Mouse (Mus musculus) kidney, adult 2 months (tissue): ENCODE measurements around the gene Limch1. TPM values are rescaled to one million over a fixed set of nuclear protein-coding genes. Genes with fewer than 3 reads are reported as not detected.
A peak's percentile ranks its signal among the peaks of the same experiment; 100 is the strongest.

ENCODE experiments used
- DNase-seq: peaks from one replicate; pipeline ENCODE4 v3.0.0; 2021
- H3K27ac ChIP-seq: fragments of 200-500 bp; 2 replicates; pipeline ENCODE4 v1.5.1; 2012; ENCODE audit warnings: low read depth, low read length, control low read depth, inconsistent platforms; ENCODE audit not compliant: insufficient read depth
- H3K27me3 ChIP-seq: fragments of 200-500 bp; replicated peaks from 2 replicates; pipeline ENCODE4 v1.6.1; 2012; ENCODE audit warnings: mild to moderate bottlenecking, moderate library complexity, low read length, inconsistent platforms; ENCODE audit not compliant: control insufficient read depth, insufficient read depth
- H3K36me3 ChIP-seq: fragments of 200-500 bp; 2 replicates; pipeline ENCODE4 v1.6.1; 2012; ENCODE audit warnings: mild to moderate bottlenecking, moderate library complexity, low read length, inconsistent platforms; ENCODE audit not compliant: control insufficient read depth, insufficient read depth
- H3K4me1 ChIP-seq: fragments of 200-500 bp; 2 replicates; pipeline ENCODE4 v1.6.1; 2011; ENCODE audit warnings: low read length; ENCODE audit not compliant: control insufficient read depth, insufficient read depth
- H3K4me3 ChIP-seq: fragments of 200-500 bp; 2 replicates; pipeline ENCODE4 v1.5.1; 2011; ENCODE audit warnings: mild to moderate bottlenecking, low read depth, low read length, control low read depth; ENCODE audit not compliant: insufficient read depth
- CTCF ChIP-seq: fragments of 200-500 bp; conservative IDR thresholded peaks from 2 replicates; pipeline ENCODE4 v1.5.1; 2011; ENCODE audit warnings: low read depth, mild to moderate bottlenecking, control low read depth, low read length, moderate library complexity, mixed read lengths; ENCODE audit not compliant: insufficient read depth, insufficient read length
- POLR2A ChIP-seq: fragments of 200-500 bp; IDR thresholded peaks from one replicate; pipeline ENCODE4 v1.6.1; 2011; ENCODE audit warnings: low read depth, low read length, control low read depth
- WGBS: fragments of 180-500 bp; shearing (Covaris S2); methylation state at CpG from one replicate; pipeline ENCODE4 v1.1.7; 2018; 5-methylcytosine and 5-hydroxymethylcytosine counted together
- polyA plus RNA-seq: library from polyadenylated mRNA; depleted of rRNA; stranded (reverse); fragments of >200 nt; gene quantifications from 2 replicates; pipeline ENCODE4 v1.2.3, GENCODE M21; 2012

Gene Limch1
- polyA plus RNA-seq, 1 experiment: 27.0 TPM

DNA sequence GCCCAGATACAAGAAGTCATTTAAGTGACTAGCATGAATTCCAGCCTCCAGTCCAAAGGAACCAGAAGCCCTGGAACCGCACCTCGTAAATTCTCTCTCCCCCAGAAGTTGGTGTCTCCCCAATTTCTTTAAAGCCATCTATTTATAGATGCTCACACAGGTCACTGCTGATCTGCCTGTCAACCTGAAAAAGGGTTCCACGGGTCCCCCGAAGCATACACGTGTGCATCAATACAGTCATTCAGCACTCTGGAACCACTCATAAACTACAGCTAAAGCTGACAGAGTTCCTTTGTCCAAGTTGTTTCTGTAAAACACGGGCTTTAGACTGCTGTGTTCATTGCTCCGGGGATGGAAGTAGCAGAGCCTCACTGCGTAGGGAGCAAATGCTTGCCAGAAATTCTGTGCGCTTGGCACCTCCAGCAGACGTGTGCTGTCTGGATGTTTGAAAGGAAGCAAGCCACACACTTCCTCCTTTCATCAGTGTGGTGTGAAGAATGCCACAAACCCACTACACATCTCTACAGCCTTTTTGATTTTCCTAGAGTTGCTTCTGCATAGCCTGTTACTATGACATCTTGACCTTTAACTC is 278.9 kb downstream of the Limch1 start:
- Histone ChIP-seq H3K27me3 (no peaks in the 10 kb centered on the region), H3K4me1 (no peaks in the 10 kb centered on the region), H3K36me3 (no peaks in the 10 kb centered on the region; the same call in none of the 2 replicates), H3K4me3 (no peak overlapping the region), H3K27ac (no peak overlapping the region)
- WGBS: 65% methylated on average over 10 of the region's 10 CpGs
- TF ChIP-seq POLR2A: no peak
- no peak for TF ChIP-seq CTCF
- DNase-seq: no peak

GRCm38 (mm10) chr5:67025095-67025494 is 279.5 kb downstream of the Limch1 start:
- peak; percentile 54 for DNase-seq
- H3K4me3 ChIP-seq: no peak overlapping the region

DNA sequence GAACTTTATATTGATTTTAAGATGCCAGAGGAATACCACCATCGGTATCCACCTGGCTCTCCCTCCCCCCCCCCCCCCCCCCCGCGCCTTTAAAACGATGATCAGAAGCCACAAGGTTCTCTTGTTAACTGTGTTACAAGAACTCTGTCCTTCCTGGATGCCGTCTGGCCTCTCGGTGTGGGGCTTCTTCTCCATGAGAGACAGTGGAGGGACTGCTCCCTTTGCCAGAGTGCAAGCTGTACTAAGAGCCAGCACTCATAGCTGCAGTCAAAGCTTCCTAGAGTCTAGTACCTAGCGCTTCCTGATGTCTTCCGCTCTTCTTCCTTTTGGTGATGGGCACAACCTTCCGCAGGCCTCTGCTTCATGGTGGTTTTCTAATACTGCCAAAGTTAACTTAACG is 280.0 kb downstream of the Limch1 start:
- WGBS: 88% methylated on average over 10 of the region's 10 CpGs
- no peaks in the 10 kb centered on the region; the same call in none of the 2 replicates for H3K36me3 ChIP-seq
- no peak overlapping the region for H3K27ac ChIP-seq
- TF ChIP-seq CTCF (no peak), POLR2A (no peak)
- H3K27me3 ChIP-seq: no peaks in the 10 kb centered on the region
- no peak overlapping the region for H3K4me3 ChIP-seq
- no peak for DNase-seq
- H3K4me1 ChIP-seq: no peaks in the 10 kb centered on the region

More at GRCm38 (mm10) chr5:67025095-67025494, 279.5 kb downstream of the Limch1 start:
- 42% methylated on average over 8 of the region's 8 CpGs for WGBS
- TF ChIP-seq POLR2A (no peak), CTCF (no peak)
- Histone ChIP-seq H3K36me3 (no peaks in the 10 kb centered on the region; the same call in none of the 2 replicates), H3K27me3 (no peaks in the 10 kb centered on the region), H3K27ac (no peak overlapping the region), H3K4me1 (no peaks in the 10 kb centered on the region)

DNA sequence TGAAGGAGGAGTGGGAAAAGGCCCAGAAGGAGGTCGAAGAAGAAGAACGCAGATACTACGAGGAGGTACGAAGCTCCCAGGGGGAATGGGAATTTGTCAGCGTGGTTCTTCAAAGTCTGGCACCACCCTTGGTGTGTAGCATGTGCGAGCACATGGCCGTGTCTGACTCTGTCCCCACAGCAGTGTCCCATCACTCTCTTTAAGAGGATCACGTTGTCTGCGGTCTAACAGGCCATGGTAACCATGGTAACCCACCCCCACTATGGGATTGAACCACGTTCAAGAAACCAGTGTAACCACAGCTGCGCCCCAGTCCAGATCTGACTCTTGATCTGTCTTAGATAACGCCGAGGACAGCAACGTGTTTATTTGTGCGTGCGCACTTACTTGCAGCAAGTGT is 283.2 kb downstream of the Limch1 start:
- 84% methylated on average over 16 of the region's 16 CpGs for WGBS
- no peaks in the 10 kb centered on the region for H3K4me1 ChIP-seq
- no peak overlapping the region for H3K27ac ChIP-seq
- no peak overlapping the region for H3K4me3 ChIP-seq
- DNase-seq: no peak
- no peaks in the 10 kb centered on the region; the same call in 1 of the 2 replicates for H3K36me3 ChIP-seq
- no peak for TF ChIP-seq POLR2A
- no peak for TF ChIP-seq CTCF
- H3K27me3 ChIP-seq: no peaks in the 10 kb centered on the region

DNA sequence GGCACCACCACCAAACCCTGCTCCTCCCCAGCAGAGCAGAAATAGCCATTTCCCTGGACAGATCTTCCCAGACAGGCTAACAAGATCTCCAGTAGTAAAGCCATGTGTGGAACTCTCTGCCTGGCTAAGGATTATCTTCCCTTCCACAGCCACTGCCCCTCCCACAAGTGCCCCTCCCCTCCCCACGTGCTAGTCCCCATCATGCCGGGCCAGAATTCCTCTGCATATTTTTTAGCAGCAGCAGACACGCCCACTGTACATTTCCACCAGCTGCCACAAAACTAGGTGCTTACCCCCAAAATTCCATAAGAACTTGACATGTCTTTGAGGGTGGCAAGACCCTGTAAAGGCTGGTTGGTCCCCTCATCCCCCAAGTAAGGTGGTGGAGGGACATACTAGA is 284.3 kb downstream of the Limch1 start:
- no peak for DNase-seq
- Histone ChIP-seq H3K27ac (no peak overlapping the region), H3K27me3 (no peaks in the 10 kb centered on the region), H3K4me3 (no peak overlapping the region), H3K4me1 (no peaks in the 10 kb centered on the region), H3K36me3 (peaks cover 2% of the 10 kb centered on the region; the same call in 1 of the 2 replicates)
- TF ChIP-seq CTCF (no peak), POLR2A (no peak)
- WGBS: 54% methylated on average over 3 of the region's 3 CpGs

- WGBS: 92% methylated on average over 7 of the region's 7 CpGs
Observed at GRCm38 (mm10) chr5:67032601-67033000, 287.0 kb downstream of the Limch1 start.

DNA sequence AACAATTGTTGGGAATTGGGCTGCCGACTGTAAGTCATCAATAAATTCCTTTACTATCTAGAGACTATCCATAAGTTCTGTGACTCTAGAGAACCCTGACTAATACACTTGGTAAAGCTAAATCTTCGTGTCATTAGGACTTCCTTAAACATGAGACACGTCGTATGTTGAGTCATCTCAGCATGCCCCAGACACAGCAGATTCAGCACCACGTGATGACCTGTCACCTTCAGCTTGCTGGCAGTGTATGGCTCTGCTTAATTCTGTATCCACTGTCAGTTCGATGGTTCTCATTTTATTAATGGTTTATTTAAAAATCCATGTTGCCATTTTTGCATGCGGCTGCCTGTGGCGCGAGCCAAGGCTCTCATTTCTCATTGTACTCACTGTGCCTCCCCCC is 298.3 kb downstream of the Limch1 start:
- Histone ChIP-seq H3K36me3 (no peaks in the 10 kb centered on the region), H3K4me1 (no peaks in the 10 kb centered on the region), H3K27me3 (no peaks in the 10 kb centered on the region), H3K27ac (no peak overlapping the region), H3K4me3 (no peak overlapping the region)
- TF ChIP-seq CTCF (no peak), POLR2A (no peak)
- DNase-seq: no peak
- 85% methylated on average over 9 of the region's 9 CpGs for WGBS

More at GRCm38 (mm10) chr5:67032601-67033000, 287.0 kb downstream of the Limch1 start:
- Histone ChIP-seq H3K27ac (no peak overlapping the region), H3K4me1 (no peaks in the 10 kb centered on the region), H3K36me3 (peaks cover 4% of the 10 kb centered on the region), H3K4me3 (no peak overlapping the region), H3K27me3 (no peaks in the 10 kb centered on the region)
- DNase-seq: no peak
- no peak for TF ChIP-seq POLR2A
- no peak for TF ChIP-seq CTCF
